Mouse (Mus musculus): ENCODE data around the gene Prkar2b. TPM values are rescaled to one million over a fixed set of nuclear protein-coding genes. Genes with fewer than 3 reads are reported as not detected.
A peak's percentile ranks its signal among the peaks of the same experiment; 100 is the strongest.

Gene Prkar2b
- total and polyA plus RNA-seq, 3 experiments: 15.7 to 154 (median 34.1) TPM

- Histone ChIP-seq H3K27me3 (ENCODE audit: control insufficient read depth in 1 of 2, insufficient read depth in 2 of 2, low read length in 2 of 2) (no peaks in the 10 kb centered on the region), H3K4me1 (ENCODE audit: control insufficient read depth in 1 of 2, insufficient read depth in 2 of 2, low read length in 2 of 2) (no peaks in the 10 kb centered on the region)
Measured at GRCm38 (mm10) chr12:31955843-31956242, 105.3 kb downstream of the Prkar2b start.

DNA sequence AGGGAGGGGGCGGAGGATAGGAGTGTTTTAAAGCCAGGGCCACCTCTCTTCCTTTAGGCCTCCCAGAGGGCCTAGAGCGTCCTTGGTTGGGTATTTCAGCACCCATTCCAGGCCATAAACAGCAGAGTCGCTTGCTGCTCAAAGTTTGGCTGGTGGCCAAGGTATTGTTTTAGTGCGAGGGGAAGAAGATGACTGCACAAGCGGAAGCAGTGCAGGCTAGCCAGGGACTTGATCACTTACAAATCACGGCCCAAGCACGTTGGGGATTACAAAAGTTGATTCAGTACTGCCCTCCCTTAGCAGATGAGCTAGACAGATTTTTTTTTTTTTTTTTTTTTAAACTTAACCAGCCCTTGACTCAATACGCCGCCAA is 110.5 kb downstream of the Prkar2b start:
- Histone ChIP-seq H3K79me2 (ENCODE audit: control insufficient read depth, insufficient read depth, low read length, poor library complexity) (peaks cover 9% of the 10 kb centered on the region; the same call in 1 of the 2 replicates), H3K27ac (ENCODE audit: control insufficient read depth, low read depth, low read length) (no peak overlapping the region), H3K36me3 (ENCODE audit: control insufficient read depth in 1 of 2, insufficient read depth in 2 of 2, low read length in 2 of 2) (peaks cover 0 to 15% of the 10 kb centered on the region in 2 experiments; a peak in 2 of 4 replicates), H3K27me3 (ENCODE audit: control insufficient read depth in 1 of 2, insufficient read depth in 2 of 2, low read length in 2 of 2) (no peaks in the 10 kb centered on the region), H3K4me3 (ENCODE audit: control insufficient read depth in 1 of 2, insufficient read depth in 1 of 2, low read depth in 2 of 2, low read length in 2 of 2) (peak overlapping the region; percentile 42 to 44), H3K9me3 (replicated peaks; ENCODE audit: insufficient read depth, low read length) (no peaks in the 10 kb centered on the region), H3K4me1 (ENCODE audit: control insufficient read depth in 1 of 2, insufficient read depth in 2 of 2, low read length in 2 of 2) (peaks cover 0 to 3% of the 10 kb centered on the region in 2 experiments; a peak in 2 of 4 replicates), H3K9ac (ENCODE audit: control insufficient read depth, low read depth, low read length, poor library complexity, severe bottlenecking) (no peak overlapping the region)
- TF ChIP-seq KAT2A (conservative IDR thresholded peaks at IDR 0.05; ENCODE audit: low read depth, low read length): no peak
- TF ChIP-seq MXI1 (IDR thresholded peaks at IDR 0.05; ENCODE audit: low read depth, low read length): no peak
- TF ChIP-seq CTCF (IDR thresholded peaks at IDR 0.05 in 2 of 3, conservative IDR thresholded peaks at IDR 0.05 in 1 of 3; ENCODE audit: control insufficient read depth in 1 of 3, insufficient read depth in 1 of 3, low read depth in 2 of 3, low read length in 3 of 3, poor library complexity in 1 of 3, severe bottlenecking in 1 of 3): no peak
- no peak for TF ChIP-seq HCFC1 (IDR thresholded peaks at IDR 0.05; ENCODE audit: low read depth, low read length)
- TF ChIP-seq ETS1 (IDR thresholded peaks at IDR 0.05; ENCODE audit: low read depth, low read length): no peak; the same call in 1 of the 2 replicates
- TF ChIP-seq SMC3 (IDR thresholded peaks at IDR 0.05; ENCODE audit: low read depth, low read length): peak; percentile 47
- TF ChIP-seq EP300 (IDR thresholded peaks at IDR 0.05; ENCODE audit: low read depth in 1 of 2, low read length in 2 of 2): 0 out of 4 replicates have a peak, but pooled peaks of 1 of the 2 experiments have one; percentile 25
- no peak for TF ChIP-seq ZMIZ1 (IDR thresholded peaks at IDR 0.05; ENCODE audit: low read depth, low read length)
- peak; percentile 80; the same call in 1 of the 2 replicates for TF ChIP-seq RCOR1 (IDR thresholded peaks at IDR 0.05; ENCODE audit: low read depth, low read length)
- no peak for TF ChIP-seq MAZ (IDR thresholded peaks at IDR 0.05; ENCODE audit: low read depth, low read length)
- no peak for TF ChIP-seq POLR2AphosphoS5 (IDR thresholded peaks at IDR 0.05; ENCODE audit: borderline replicate concordance, low read depth, low read length)
- no peak for TF ChIP-seq USF2 (IDR thresholded peaks at IDR 0.05; ENCODE audit: borderline replicate concordance in 1 of 2, insufficient read depth in 1 of 2, low read depth in 1 of 2, low read length in 2 of 2)
- peak; percentile 9; the same call in 1 of the 2 replicates for TF ChIP-seq RAD21 (IDR thresholded peaks at IDR 0.05; ENCODE audit: low read depth, low read length)
- TF ChIP-seq ZNF384 (IDR thresholded peaks at IDR 0.05; ENCODE audit: low read depth, low read length): 0 out of 2 replicates have a peak, but pooled peaks have one; percentile 21
- 0 out of 2 replicates have a peak, but pooled peaks have one; percentile 19 for TF ChIP-seq ZC3H11A (IDR thresholded peaks at IDR 0.05; ENCODE audit: low read depth, low read length)
- no peak for TF ChIP-seq MAFK (IDR thresholded peaks at IDR 0.05; ENCODE audit: borderline replicate concordance, low read depth, low read length)
- no peak for DNase-seq (ENCODE audit: low read depth, low spot score)

More at GRCm38 (mm10) chr12:31955843-31956242, 105.3 kb downstream of the Prkar2b start:
- no peak overlapping the region for H3K4me3 ChIP-seq (ENCODE audit: control insufficient read depth in 1 of 2, insufficient read depth in 1 of 2, low read depth in 2 of 2, low read length in 2 of 2)
- H3K36me3 ChIP-seq (ENCODE audit: control insufficient read depth in 1 of 2, insufficient read depth in 2 of 2, low read length in 2 of 2): peaks cover 0 to 3% of the 10 kb centered on the region in 2 experiments; a peak in 3 of 4 replicates
- DNase-seq (ENCODE audit: low read depth, low spot score): no peak
- H3K27ac ChIP-seq (ENCODE audit: control insufficient read depth, low read depth, low read length): no peak overlapping the region
- H3K79me2 ChIP-seq (ENCODE audit: control insufficient read depth, insufficient read depth, low read length, poor library complexity): no peaks in the 10 kb centered on the region
- no peak overlapping the region for H3K9ac ChIP-seq (ENCODE audit: control insufficient read depth, low read depth, low read length, poor library complexity, severe bottlenecking)
- H3K9me3 ChIP-seq (replicated peaks; ENCODE audit: insufficient read depth, low read length): no peaks in the 10 kb centered on the region
- TF ChIP-seq ELF1 (IDR thresholded peaks at IDR 0.05; ENCODE audit: low read depth, low read length): no peak
- no peak for TF ChIP-seq HCFC1 (IDR thresholded peaks at IDR 0.05; ENCODE audit: low read depth, low read length)
- TF ChIP-seq POLR2A (IDR thresholded peaks at IDR 0.05; ENCODE audit: control insufficient read depth in 1 of 2, insufficient read depth in 1 of 2, low read depth in 1 of 2, low read length in 2 of 2, poor library complexity in 1 of 2): no peak
- TF ChIP-seq MAX (IDR thresholded peaks at IDR 0.05; ENCODE audit: low read length): no peak
- no peak for TF ChIP-seq MAFK (IDR thresholded peaks at IDR 0.05; ENCODE audit: borderline replicate concordance, low read depth, low read length)
- TF ChIP-seq TBP (IDR thresholded peaks at IDR 0.05; ENCODE audit: low read depth, low read length): no peak
- TF ChIP-seq GABPA (IDR thresholded peaks at IDR 0.05; ENCODE audit: low read depth, low read length): no peak

Measured in MEL (cell line).